Mouse (Mus musculus) forebrain, embryonic 12.5 days (tissue): ENCODE data around the gene Zbtb20. TPM values are rescaled to one million over a fixed set of nuclear protein-coding genes. Genes with fewer than 3 reads are reported as not detected.
A peak's percentile ranks its signal among the peaks of the same experiment; 100 is the strongest.

Experiments
- ATAC-seq: fragments of 200-750 bp; cut with Nextera tagmentation; 2 replicates; pipeline ENCODE4 v1.8.0; 2017; ENCODE audit warnings: moderate TSS enrichment; ENCODE audit not compliant: low FRiP score
- H3K27ac ChIP-seq: fragments of 300-500 bp; sonication (generic); 2 replicates; pipeline ENCODE4 v1.5.1; 2016; ENCODE audit warnings: mild to moderate bottlenecking
- H3K27me3 ChIP-seq: fragments of 300-500 bp; sonication (generic); 2 replicates; pipeline ENCODE4 v1.6.1; 2016; ENCODE audit warnings: mild to moderate bottlenecking
- H3K36me3 ChIP-seq: fragments of 300-500 bp; sonication (generic); replicated peaks from 2 replicates; pipeline ENCODE4 v1.6.1; 2016; ENCODE audit warnings: mild to moderate bottlenecking
- H3K4me1 ChIP-seq: fragments of 300-500 bp; sonication (generic); 2 replicates; pipeline ENCODE4 v1.6.1; 2016
- H3K4me2 ChIP-seq: fragments of 300-500 bp; sonication (generic); 2 replicates; pipeline ENCODE4 v1.6.1; 2016; ENCODE audit warnings: mild to moderate bottlenecking, moderate library complexity
- H3K4me3 ChIP-seq: fragments of 300-500 bp; sonication (generic); replicated peaks from 2 replicates; pipeline ENCODE4 v1.5.1; 2016; ENCODE audit warnings: mild to moderate bottlenecking
- H3K9ac ChIP-seq: fragments of 300-500 bp; sonication (generic); 2 replicates; pipeline ENCODE4 v1.6.1; 2016; ENCODE audit warnings: mild to moderate bottlenecking
- H3K9me3 ChIP-seq: fragments of 300-500 bp; sonication (generic); 2 replicates; pipeline ENCODE4 v1.6.1; 2016
- WGBS: fragments of 180-500 bp; shearing (Covaris S2); methylation state at CpG from one replicate; pipeline ENCODE4 v1.1.7; 2016; 5-methylcytosine and 5-hydroxymethylcytosine counted together
- polyA plus RNA-seq: library from polyadenylated mRNA; unstranded; fragments of >200 nt; fragmentation: Nextera tagmentation; extraction: Ambion mirVana; gene quantifications from 2 replicates; pipeline ENCODE4 v1.2.1, GENCODE M21; 2016

Zbtb20 gene
- polyA plus RNA-seq, 1 experiment from 2014 or later = 73.6 TPM

DNA sequence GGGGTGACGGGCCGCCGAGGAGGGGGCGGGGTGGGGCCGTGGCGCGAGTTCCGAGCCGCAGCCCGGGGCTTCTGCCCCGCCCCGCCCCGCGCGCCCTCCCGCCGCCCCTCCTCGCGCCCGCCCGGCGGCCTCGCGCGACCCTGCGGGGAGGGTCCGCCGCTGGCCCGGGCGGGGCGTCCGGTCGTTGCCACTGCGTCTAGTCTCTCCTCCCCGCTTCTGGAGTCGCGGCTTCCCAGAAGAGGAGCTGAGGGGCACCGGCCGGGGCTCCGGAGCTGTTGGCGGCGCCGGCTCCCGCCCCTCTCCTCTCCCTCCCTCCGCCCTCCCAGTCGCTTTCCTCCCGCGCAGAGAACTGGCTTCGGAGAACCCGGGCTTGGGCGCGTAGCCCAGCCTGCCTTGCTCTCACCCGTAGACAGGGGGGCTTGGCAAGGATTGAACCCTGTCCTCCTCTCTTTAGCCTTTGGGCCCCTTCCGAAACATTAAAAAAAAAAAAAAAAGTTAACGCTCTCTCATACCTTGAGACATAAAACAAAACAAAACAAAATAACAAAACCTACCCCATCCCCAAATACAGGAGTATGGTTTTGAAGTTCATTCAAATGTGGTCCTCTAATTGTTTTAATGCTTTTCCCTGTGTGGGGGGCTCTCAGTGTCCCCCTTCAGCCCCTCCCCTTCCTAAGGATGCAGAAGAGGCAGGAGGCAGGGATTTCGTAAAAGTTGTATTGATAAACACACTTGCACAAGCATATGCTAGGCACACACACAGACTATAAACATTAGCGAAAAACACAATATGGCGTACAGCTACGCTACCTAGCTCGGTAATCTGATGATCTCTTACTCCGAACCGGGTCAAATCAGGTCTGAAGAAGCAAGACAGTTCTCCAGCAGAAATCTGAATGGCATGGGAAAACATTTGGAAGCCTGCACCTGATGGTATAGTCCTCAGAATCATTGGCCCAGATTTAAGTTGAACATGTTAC, 630 bp downstream of the Zbtb20 start:
- Histone ChIP-seq H3K36me3 (no peaks in the 10 kb centered on the region), H3K4me2 (peak overlapping the region; percentile 66), H3K4me3 (peak overlapping the region; percentile 69), H3K27me3 (no peaks in the 10 kb centered on the region), H3K27ac (peak overlapping the region; percentile 99), H3K4me1 (peaks cover 10% of the 10 kb centered on the region), H3K9me3 (no peaks in the 10 kb centered on the region), H3K9ac (peak overlapping the region; percentile 81)
- WGBS = under 1% methylated on average over 34 of the region's 62 CpGs
- ATAC-seq = peak; percentile 42

DNA sequence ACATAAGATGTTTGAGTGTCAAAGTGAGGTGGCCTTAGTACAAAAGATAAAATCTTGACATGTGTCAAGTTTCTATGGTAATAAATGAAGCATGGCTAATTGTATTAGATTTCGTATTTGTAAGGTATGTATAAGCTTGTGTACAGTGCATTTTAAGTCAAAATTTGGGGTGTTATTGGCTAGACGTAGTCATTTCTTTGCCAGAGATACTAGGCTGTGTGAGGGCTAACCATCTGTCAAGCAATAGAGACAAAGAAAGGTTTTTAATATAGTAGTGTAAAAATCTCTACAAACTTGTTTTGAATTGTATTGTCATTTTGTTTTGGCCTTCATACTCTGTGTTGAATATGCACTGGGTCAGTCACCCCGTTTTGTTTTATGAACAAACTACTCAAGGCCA, 4.4 kb downstream of the Zbtb20 start:
- no peaks in the 10 kb centered on the region for H3K36me3 ChIP-seq
- no peak overlapping the region for H3K4me2 ChIP-seq
- H3K4me1 ChIP-seq = peaks cover 10% of the 10 kb centered on the region
- ATAC-seq = no peak
- H3K4me3 ChIP-seq = no peak overlapping the region
- H3K9ac ChIP-seq = no peak overlapping the region
- no peak overlapping the region for H3K27ac ChIP-seq
- WGBS = 82% methylated on average over 3 of the region's 3 CpGs
- no peaks in the 10 kb centered on the region for H3K9me3 ChIP-seq
- no peaks in the 10 kb centered on the region for H3K27me3 ChIP-seq

DNA sequence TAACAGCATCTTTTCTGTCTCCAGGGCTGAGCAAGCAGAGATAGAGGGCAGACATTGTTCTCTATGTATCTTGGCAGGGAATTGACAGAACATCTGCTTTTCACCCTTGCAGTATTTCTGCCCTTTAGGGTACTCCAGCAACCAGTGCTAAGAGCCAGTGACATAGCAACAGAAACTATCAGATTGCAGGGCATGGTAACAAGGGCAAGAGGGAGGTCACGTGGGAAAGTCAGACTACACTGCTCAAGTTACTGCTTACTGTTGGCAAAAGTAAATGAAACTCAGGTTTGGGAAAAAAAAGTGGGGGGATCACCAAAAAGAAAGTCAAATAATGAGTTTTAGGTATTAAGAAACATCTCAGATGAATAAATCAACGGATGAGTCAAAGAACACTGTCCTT, 9.9 kb downstream of the Zbtb20 start:
- Histone ChIP-seq H3K9me3 (no peaks in the 10 kb centered on the region), H3K4me1 (peaks cover 3% of the 10 kb centered on the region; the same call in 1 of the 2 replicates), H3K9ac (no peak overlapping the region), H3K27ac (no peak overlapping the region), H3K4me2 (no peak overlapping the region), H3K4me3 (no peak overlapping the region), H3K27me3 (no peaks in the 10 kb centered on the region), H3K36me3 (no peaks in the 10 kb centered on the region)
- no peak for ATAC-seq
- 76% methylated on average over 2 of the region's 2 CpGs for WGBS

DNA sequence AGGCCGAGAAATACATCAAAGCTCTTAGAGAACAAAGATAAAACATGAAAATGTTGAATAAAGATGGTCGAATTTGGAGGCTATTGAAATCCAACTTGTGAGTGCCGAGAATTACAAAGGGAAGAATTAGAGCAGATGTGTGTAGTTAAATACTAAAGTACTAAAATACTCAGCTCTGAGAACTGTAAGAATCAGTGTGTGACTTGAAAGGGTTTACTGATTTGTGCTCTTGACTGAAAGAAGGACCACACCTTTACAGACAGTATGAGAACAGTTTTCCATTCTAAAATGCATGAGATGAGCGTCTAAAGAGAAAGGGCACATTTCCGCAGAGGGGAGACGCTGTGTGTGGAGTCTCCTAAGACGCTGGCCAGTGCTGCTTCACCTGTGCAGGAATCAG, 10.3 kb downstream of the Zbtb20 start:
- H3K9me3 ChIP-seq = no peaks in the 10 kb centered on the region
- no peak overlapping the region for H3K4me2 ChIP-seq
- peaks cover 3% of the 10 kb centered on the region; the same call in 1 of the 2 replicates for H3K4me1 ChIP-seq
- 80% methylated on average over 7 of the region's 7 CpGs for WGBS
- no peak overlapping the region for H3K27ac ChIP-seq
- no peak overlapping the region for H3K4me3 ChIP-seq
- no peak for ATAC-seq
- H3K9ac ChIP-seq = no peak overlapping the region
- H3K36me3 ChIP-seq = no peaks in the 10 kb centered on the region
- H3K27me3 ChIP-seq = no peaks in the 10 kb centered on the region

DNA sequence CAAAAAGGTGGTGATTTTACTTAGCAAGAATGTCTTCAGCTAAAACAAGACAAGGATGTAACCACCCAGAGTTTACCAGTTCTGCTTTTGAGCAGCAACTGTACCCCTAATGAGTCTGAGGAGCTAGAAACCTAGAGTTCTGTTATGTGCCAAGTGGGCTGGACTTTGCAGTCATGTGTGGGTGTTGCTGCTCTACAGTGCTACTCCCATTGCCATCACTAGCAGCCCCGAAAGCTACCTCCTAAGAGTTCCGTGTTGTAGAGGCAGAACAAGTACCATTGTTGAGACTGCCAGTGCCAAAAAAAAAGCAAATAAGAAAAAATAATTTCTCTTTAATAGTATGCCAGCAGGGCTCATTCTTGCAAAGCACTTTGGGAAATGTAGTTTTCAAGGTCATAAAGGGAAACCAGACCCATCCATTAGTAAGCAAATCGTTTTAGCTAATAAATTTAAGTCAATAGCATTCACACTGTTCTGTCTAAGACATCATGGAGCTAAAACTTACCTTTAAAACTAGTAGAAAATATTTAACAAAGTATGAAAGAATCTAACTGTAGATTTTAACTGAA, 21.5 kb downstream of the Zbtb20 start:
- WGBS = 85% methylated on average over 3 of the region's 3 CpGs
- H3K9me3 ChIP-seq = no peaks in the 10 kb centered on the region
- no peak overlapping the region for H3K4me3 ChIP-seq
- H3K9ac ChIP-seq = no peak overlapping the region
- H3K4me1 ChIP-seq = no peaks in the 10 kb centered on the region
- H3K27ac ChIP-seq = no peak overlapping the region
- H3K4me2 ChIP-seq = no peak overlapping the region
- no peaks in the 10 kb centered on the region for H3K36me3 ChIP-seq
- H3K27me3 ChIP-seq = no peaks in the 10 kb centered on the region
- no peak for ATAC-seq

DNA sequence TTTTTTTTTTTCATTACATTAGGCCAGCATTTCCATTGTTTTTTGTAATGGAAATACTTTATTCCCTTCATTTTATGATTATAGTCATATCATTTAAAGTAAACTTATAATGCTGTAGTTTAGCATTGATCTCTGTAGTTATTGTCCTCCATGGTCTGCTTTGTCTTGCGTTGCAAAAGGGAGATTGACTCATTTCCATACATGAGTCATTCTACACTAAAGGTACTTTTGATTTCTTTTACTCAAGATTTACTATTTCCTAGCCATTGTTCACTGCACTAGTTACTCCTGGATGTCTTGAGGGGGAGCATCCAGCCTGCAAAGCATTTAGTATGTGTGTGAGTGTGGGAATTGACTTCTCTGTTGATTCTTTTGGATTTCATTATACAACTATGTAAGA, 24.6 kb downstream of the Zbtb20 start:
- ATAC-seq = no peak

DNA sequence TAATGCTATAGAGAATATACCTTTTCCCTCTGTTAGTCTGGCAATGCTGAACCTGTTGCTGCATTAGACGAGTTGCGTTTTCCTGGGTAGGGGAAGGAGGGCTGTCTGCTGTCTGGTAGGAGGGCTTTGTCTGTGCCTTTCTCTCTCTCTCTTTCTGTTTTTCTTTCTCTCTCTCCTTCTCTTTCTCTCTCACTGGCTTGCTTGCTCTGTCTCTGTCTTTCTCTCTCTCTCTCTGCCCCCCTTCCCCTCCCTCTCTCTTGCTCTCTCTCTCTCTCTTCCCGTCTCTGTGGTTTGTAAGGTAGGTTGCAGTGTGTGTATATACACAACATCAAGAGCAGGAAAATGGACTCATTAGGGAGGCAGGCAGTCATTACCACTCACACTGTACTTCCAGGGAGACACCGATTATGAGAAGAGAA, 31.6 kb downstream of the Zbtb20 start:
- peak overlapping the region; percentile 21 for H3K4me3 ChIP-seq
- peak overlapping the region; percentile 44 for H3K4me2 ChIP-seq
- H3K4me1 ChIP-seq = peaks cover 13% of the 10 kb centered on the region
- 28% methylated on average over 4 of the region's 4 CpGs for WGBS
- peak overlapping the region; percentile 59; the same call in 1 of the 2 replicates for H3K27ac ChIP-seq
- H3K9ac ChIP-seq = peak overlapping the region; percentile 45; the same call in 1 of the 2 replicates
- peak; percentile 49; the same call in 1 of the 2 replicates for ATAC-seq
- H3K36me3 ChIP-seq = no peaks in the 10 kb centered on the region
- H3K27me3 ChIP-seq = no peaks in the 10 kb centered on the region
- no peaks in the 10 kb centered on the region for H3K9me3 ChIP-seq

More for the DNA sequence above, 24.6 kb downstream of the Zbtb20 start:
- Histone ChIP-seq H3K4me3 (no peak overlapping the region), H3K27ac (no peak overlapping the region), H3K9me3 (no peaks in the 10 kb centered on the region), H3K27me3 (no peaks in the 10 kb centered on the region), H3K4me1 (no peaks in the 10 kb centered on the region), H3K9ac (no peak overlapping the region), H3K36me3 (no peaks in the 10 kb centered on the region), H3K4me2 (no peak overlapping the region)
- WGBS = 83% methylated on average over 1 of the region's 1 CpGs

DNA sequence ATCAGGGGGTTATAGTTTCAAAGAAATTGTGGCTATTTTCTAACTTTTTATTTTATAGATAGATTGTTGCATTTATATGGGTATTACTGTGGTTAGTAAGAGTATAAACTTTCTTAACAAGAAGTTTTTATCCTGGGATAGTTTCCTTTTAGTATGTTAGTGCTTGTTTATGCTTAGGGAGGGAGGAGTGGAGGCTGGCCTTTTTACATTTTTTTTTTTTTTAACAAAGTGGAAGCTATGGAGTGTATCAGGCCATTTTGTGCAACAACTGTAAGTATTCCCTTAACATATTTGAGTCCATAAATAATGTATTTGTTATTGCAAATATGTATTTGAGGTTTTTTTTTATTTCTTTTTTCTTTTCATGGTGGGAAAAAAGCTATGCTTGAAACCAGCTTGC, 32.7 kb downstream of the Zbtb20 start:
- peaks cover 15% of the 10 kb centered on the region for H3K4me1 ChIP-seq
- no peak overlapping the region for H3K4me3 ChIP-seq
- no peaks in the 10 kb centered on the region for H3K9me3 ChIP-seq
- no peak for ATAC-seq
- no peak overlapping the region for H3K27ac ChIP-seq
- H3K27me3 ChIP-seq = no peaks in the 10 kb centered on the region
- H3K9ac ChIP-seq = no peak overlapping the region
- H3K4me2 ChIP-seq = peak overlapping the region; percentile 25; the same call in 1 of the 2 replicates
- H3K36me3 ChIP-seq = no peaks in the 10 kb centered on the region

DNA sequence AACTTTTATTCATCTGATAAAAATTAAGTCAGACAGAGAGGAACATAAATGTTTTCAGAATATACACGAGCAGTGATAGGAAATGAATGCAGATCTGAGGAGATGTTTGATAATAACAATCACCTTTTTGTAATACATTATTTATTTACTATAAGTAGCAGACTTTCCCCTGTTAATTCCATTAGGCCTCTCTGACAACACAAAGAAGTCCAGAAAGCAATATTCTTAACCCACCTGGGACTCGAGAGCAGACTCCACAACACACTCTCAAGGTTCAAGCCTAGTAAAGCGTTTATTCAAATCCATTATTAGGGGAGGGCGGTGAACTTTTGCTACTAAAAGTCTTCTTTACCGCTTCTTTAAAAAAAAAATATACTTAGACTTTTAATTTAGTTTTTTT, 33.2 kb downstream of the Zbtb20 start:
- Histone ChIP-seq H3K27me3 (no peaks in the 10 kb centered on the region), H3K9me3 (no peaks in the 10 kb centered on the region), H3K4me3 (no peak overlapping the region), H3K4me1 (peaks cover 18% of the 10 kb centered on the region), H3K36me3 (no peaks in the 10 kb centered on the region), H3K27ac (no peak overlapping the region), H3K9ac (no peak overlapping the region), H3K4me2 (no peak overlapping the region)
- 63% methylated on average over 5 of the region's 5 CpGs for WGBS
- ATAC-seq = no peak

DNA sequence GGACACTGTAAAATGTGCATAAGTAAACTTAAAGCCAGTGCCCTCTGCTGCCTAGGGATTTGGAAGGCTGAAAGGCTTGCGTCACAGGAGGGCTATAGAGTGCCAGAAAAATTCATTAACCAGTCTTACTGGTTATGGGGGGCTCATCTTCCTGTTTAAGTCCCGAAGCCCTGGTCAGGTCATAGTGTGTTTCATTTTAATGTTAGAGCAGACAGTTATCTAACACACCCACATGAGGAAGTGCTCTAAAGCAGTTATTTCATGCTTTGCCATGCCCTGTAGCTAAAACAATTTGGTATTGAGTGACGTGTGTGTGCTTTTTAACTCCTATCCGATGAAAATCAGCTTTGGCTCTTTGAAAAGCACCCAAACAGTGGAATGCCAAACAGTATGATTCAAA, 34.3 kb downstream of the Zbtb20 start:
- ATAC-seq = no peak
- H3K27ac ChIP-seq = no peak overlapping the region

DNA sequence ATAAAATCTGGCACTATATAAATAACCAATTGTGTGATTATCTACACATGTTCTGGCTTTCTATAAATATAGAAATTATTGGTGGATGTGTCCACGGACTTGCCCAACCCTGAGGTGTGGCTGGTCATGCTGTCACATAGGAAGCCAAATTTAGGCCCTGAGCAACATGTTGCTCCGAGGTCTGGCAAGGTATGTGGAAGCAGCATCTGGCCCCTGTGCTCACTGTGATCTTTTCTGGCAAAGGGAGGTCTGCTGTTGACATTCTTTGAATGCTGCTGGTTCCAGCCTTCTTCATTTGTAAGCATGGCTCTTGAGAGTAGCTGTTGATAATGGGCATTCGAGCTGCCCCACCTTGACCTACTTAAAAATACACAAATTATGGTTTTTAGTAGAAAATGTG, 35.0 kb downstream of the Zbtb20 start:
- Histone ChIP-seq H3K4me2 (no peak overlapping the region), H3K27me3 (no peaks in the 10 kb centered on the region), H3K36me3 (no peaks in the 10 kb centered on the region), H3K27ac (no peak overlapping the region), H3K9ac (no peak overlapping the region), H3K4me3 (no peak overlapping the region), H3K9me3 (no peaks in the 10 kb centered on the region), H3K4me1 (peaks cover 23% of the 10 kb centered on the region)
- WGBS = 74% methylated on average over 3 of the region's 3 CpGs
- no peak for ATAC-seq

More for the DNA sequence above, 34.3 kb downstream of the Zbtb20 start:
- WGBS = 31% methylated on average over 4 of the region's 4 CpGs
- Histone ChIP-seq H3K4me1 (peaks cover 23% of the 10 kb centered on the region), H3K4me3 (no peak overlapping the region), H3K9ac (no peak overlapping the region), H3K36me3 (no peaks in the 10 kb centered on the region), H3K27me3 (no peaks in the 10 kb centered on the region), H3K9me3 (no peaks in the 10 kb centered on the region), H3K4me2 (0 out of 2 replicates have a peak overlapping the region, but pooled peaks have one; percentile 8)

DNA sequence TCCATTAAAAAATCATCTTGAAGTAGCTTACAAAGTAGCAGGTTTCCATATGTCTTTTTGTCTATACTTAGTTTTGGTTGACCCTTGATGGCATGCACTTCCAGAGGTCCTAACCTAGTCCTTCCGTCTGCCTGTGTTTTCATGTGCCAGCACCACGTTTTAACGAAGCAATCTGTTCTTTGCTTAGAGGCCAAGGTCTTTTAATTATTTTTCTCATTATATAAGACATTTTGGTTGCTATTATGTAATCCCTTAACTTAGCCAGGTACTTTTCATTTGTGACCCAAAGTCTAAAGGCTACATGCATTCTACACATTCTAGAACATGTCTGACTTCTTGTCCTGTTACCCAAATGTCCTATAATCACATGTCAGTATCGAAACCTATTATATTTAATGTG, 35.6 kb downstream of the Zbtb20 start:
- H3K4me1 ChIP-seq = peaks cover 23% of the 10 kb centered on the region
- H3K27ac ChIP-seq = no peak overlapping the region
- no peaks in the 10 kb centered on the region for H3K27me3 ChIP-seq
- no peak overlapping the region for H3K9ac ChIP-seq
- no peak overlapping the region for H3K4me3 ChIP-seq
- no peaks in the 10 kb centered on the region for H3K9me3 ChIP-seq
- no peak overlapping the region for H3K4me2 ChIP-seq
- no peak for ATAC-seq
- H3K36me3 ChIP-seq = no peaks in the 10 kb centered on the region
- WGBS = 80% methylated on average over 4 of the region's 4 CpGs
